Mouse (Mus musculus) layer of hippocampus, postnatal 25 days (tissue): Measurements from ENCODE around the gene Mllt6. TPM values are rescaled to one million over a fixed set of nuclear protein-coding genes. Genes with fewer than 3 reads are reported as not detected.
"Not testable (repeated sequence)": the region's sequence is repeated elsewhere in the genome, so short reads cannot be mapped to it uniquely, and the experiment has no call there.

Experiments
- DNase-seq, 2 experiments: peaks; one replicate each; pipeline ENCODE4 v3.0.0; 2022; ENCODE audit warnings: mixed read lengths in 2 of 2, low spot score in 1 of 2; ENCODE audit errors: extremely low spot score in 1 of 2
- total RNA-seq, 2 experiments: library from RNA; stranded (reverse); gene quantifications; 2 replicates each; pipeline ENCODE4 v1.2.3; 2021

Mllt6 gene
- total RNA-seq, 2 experiments from 2014 or later: 88.5 to 105 TPM

DNA sequence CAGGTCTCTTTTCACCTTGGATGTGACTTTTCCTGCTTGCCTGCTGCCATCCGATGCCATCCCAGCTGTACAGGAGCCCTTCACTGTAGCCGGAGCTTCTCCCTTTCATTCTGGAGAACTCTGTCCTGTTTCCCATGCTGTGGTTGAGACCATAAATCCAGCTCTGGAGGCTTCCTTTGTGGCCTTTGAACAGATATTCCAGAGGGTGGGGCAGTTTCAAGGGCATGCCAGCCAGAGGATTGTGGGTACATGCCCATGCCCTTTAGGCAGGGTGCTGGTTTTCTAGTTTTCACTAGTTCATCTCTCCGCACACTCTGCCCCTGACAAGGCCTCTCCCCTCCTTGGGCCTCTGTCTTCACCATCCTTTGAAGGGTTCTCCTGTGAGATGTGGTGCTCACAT lies 23.8 kb downstream of the Mllt6 start:
- DNase-seq: no peak

DNA sequence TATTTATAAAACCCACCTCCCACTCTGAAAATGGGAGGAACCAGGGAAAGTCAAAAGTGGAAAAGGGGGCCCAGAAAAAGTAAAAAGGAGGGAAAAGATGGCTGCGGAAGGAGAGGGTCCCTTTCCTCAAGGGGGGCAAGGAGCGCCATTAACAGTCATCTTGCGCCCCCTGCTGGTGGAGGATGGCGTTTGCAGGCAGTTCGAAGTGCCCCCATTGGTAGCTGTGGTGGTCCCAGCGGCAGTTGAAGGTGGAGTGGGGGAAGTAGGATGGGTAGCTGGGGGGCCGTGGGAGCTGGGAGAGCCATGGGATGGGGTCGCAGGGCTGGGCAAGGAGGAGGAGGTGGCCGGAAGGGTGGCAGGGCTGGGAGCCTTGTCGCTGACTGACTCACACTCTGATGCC lies 26.6 kb downstream of the Mllt6 start:
- DNase-seq: peak in 1 of 2 experiments; percentile 83

GRCm38 (mm10) chr11:97694435-97694834 lies 31.2 kb downstream of the Mllt6 start:
- no peak for DNase-seq

- no peak for DNase-seq
These were observed 31.9 kb downstream of the Mllt6 start for GRCm38 (mm10) chr11:97694921-97695711.

DNA sequence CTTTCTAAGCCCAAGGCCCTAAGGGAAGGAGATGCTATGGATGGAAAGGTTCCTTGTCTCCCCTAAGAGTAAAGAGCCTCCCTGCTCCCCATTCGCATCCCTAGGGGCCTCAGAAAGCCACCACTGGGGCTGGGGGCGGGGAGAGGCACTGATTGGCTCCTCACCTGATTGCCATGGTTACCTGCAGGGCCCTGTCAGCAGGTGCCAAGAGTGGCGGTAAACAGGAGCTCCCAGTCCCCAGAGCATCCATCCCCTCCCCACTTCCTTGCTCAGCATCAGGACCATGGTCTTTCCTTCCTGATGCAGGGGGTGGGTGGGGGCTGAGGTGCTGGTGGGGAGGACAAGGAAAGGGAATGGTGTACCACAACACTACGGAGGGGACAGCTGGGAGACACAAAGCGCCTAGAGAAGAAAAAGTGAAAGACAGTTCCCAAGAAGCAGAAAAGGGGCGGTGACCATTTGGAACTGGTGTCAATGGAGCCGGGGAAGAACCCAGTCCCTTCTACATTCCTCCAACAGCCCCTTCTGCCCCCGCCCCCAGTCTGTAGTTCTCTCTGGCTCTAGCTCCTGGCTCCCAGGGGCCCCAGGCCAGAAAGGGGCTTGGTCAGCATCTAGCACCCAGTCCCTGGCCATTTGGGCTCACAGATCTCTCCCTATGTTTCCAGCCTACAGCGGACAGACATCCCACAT lies 32.6 kb downstream of the Mllt6 start:
- DNase-seq: no peak

- DNase-seq: no peak
These were observed 33.5 kb downstream of the Mllt6 start for GRCm38 (mm10) chr11:97696669-97697068.

DNA sequence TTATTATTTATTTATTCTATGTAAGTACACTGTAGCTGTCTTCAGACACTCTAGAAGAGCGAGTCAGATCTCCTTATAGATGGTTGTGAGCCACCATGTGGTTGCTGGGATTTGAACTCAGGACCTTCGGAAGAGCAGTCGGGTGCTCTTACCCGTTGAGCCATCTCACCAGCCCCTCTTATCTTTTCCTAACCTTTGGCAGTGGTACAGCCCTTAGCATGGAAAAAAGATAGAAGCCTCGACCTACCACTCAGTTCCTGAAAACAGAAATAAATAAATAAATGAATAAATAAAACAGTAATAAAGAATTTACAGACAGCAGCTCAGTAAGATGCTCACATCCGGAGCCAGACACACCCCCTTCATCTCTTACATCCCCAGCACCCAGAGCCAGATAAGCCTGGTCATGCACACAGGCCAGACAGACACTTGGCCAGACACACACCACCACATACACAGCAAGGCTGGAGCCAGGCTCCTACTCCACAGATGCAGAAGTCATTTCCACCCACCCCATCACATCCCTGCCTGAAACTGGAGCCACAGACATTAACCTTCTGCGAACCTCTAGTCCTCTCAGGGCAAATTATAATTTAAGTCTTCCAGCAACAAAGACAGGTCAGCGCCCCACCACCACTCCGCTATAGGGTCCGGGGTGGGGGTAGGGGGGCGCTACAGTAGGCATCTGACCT lies 34.1 kb downstream of the Mllt6 start:
- DNase-seq: no peak

DNA sequence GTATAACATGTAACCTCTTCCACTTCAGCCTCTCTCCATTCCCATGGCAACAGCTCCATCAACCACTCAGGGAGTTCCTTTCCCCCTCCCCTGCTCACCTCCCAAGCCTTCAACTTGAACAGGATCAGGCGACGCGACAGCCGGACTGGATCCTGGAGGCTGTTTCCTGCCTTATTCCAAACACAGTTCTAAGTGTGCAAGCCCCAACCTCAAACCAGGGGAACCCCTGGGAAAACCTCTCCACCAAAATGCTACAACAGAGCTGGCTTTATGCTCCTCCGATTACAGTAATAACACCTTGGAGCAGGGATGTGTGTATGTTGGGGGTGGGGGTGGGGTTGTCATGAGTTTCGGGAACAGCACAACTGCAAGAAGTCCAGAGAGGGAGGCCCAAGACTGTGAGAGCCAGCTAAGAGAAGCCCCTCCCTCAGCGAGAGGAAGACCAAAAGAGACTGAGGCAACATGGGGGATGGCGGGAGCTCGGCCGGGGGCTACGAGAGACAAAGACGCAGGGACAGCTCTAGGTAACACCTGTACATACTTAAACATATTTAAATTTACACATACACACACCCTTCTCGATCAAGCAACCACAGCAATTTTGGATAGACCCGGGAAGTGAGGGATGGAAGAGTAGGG lies 34.8 kb downstream of the Mllt6 start:
- no peak for DNase-seq

DNA sequence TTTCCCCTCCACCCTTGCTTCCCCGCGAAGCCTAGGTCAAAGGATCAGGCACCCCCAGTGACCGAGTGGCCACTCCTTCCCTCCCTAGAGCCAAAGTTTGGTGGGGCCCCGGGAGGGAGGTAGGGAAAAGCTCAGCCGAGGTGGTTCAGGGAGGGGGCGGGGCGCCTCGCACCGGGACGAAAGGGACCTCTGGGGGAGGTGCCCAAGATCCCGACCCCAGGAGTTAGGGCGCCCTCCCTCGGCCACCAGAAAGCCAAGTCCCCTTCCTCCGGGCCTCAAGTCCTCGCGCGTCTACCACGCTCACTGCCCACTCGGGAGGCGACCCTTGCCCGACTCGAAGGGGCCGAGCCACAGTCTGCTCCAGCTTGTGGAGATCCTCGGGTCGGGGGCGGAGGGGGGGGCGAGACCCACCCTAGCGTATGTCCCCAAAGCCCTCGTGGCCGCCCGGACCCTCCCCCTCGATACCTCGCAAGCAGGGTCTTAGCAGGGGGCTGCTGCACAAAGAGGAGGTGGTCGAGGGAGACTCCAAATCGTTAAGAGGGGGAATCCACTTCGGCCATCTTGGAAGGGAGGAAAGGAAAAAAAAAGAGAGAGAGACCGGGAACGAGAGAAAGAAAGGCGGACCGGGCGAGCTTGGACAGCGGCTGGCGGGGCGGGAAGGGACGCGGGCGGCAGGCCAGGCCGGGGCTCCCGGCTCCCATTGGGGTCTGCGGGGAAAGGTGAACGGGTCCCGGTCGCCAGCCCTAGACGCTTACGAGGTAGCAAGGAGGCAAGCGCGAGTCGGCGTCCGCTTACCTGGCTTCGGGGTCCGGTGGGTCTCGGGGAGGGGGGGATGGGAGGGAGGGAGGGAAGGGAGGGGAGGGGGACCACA lies 35.8 kb downstream of the Mllt6 start:
- DNase-seq: peak in 1 of 2 experiments; percentile 51

- DNase-seq: peak in 1 of 2 experiments; percentile 62
These were observed 36.4 kb downstream of the Mllt6 start for GRCm38 (mm10) chr11:97699626-97700002.

GRCm38 (mm10) chr11:97700003-97700745 lies 37.0 kb downstream of the Mllt6 start, which contains the start of gene Pcgf2:
Gene Pcgf2 (minus strand): TSS chr11:97700497.
- peak in 1 of 2 experiments; percentile 57 for DNase-seq

DNA sequence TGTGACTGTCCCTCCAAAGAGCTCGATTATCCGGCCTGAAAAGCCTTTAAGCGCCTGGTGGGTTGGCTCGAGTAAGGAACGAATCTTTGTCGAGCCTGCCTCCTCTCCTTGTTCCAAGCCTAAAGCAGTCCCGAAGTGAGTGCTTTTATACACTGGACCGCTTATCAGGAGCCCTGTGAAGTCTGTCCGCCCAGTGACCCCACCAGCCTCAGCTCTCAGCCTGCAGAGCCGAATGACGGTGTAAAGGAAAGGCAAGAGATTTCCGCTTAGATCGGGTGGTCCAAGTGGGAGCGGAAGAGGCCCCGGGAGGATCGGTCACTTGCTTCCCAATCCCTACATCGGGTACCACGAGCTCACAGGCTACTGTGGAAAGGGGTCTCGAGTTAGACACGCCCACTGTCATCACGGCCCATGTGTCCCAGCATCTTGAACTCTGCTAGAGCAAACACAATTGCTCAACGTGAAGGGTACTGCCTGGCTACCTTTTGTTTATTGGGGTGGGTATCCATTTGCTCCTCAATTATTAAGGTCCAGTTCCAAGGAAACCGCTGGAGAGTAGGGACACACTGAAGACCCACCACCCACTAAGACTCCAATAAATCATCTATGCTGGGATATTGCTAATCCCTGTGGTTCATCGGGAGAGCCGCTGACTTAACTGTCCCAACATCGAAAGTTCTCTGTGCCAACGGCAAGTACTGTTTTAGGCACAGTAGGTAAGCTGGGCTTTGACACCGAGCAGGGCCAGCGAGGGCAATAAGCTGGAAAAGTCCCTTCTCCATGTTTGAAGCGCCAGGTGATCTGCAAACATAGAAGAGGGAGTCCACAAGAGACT lies 37.7 kb downstream of the Mllt6 start:
- no peak for DNase-seq

DNA sequence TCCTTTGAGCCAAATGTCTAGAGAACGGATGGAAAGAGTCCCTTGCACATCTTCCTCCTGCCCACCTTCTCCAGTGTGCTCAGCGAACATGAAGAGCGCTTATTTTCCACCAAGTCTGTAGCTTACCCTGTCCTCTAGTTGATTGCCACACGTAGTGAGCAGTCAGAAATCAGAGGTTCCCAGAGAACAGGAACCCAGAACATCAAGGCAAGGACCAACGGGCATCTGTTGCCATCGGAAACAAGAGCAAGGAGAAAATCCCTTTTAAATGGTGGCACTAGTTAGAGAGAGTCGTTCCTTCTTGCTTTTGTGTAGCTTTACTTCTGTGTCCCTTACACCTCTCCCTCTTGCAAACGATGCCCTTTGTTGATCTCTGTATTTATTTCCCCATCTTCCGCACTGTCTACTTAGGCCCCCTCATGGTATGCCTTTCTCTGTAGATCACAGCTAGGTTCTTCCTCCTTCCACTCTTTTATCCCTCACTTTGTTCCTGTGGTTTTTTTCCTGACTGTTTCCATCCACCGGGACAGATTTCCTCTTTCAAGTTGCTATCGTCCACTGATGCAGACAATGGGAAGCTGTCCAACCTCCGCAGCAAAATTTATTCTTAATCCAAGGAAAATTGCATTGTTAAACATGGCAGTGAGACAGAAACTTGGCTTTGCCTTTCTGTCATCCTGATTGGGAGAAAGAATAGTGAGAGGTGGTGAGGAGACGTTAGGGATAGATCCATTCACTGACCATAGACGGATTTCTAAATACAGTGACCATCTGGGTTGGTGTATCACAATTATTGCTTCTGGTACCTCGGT lies 38.6 kb downstream of the Mllt6 start:
- no peak for DNase-seq

DNA sequence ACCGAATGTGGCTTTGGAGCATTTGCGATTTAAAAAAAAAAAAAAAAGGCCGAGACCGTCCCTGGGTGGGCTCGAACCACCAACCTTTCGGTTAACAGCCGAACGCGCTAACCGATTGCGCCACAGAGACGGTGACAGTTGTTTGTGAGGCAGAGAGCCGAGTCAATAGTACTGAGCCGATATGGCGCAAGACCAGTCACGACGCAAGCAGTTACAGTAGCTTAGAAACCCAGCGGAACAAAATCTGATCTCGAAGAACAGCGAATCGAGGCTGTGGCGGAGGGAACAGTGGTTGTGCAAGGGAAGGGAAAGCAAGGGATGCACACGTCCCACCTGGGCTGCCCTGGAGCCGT lies 39.2 kb downstream of the Mllt6 start:
- peak; percentile 94 to 95 for DNase-seq

- peak; percentile 92 to 98 for DNase-seq
These were observed 40.0 kb downstream of the Mllt6 start, which contains the start of gene Psmb3 for GRCm38 (mm10) chr11:97703039-97703826. Gene Psmb3 (plus strand): TSS chr11:97703399.

DNA sequence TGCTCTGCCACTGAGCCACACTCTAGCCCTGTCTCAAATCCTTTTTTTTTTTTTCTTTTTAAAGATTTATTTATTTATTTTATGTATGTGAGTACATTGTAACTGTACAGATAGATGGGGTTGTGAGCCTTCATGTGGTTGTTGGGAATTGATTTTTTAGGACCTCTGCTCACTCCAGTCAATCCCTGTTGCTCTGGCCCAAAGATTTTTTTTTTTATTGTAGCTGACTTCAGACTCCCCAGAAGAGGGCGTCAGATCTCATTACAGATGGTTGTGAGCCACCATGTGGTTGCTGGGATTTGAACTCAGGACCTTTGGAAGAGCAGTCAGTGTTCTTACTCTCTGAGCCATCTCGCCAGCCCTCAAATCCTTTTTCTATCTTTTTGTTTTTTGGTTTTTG lies 46.9 kb downstream of the Mllt6 start:
- DNase-seq: not testable (repeated sequence)
